Mouse (Mus musculus) ovary, adult 18-20 months (tissue): Measurements from ENCODE around the gene Rpl23.

Experiments
- DNase-seq: peaks from one replicate; pipeline ENCODE4 v3.0.0; 2022; ENCODE audit warnings: low spot score, mixed read lengths

Rpl23 gene

GRCm38 (mm10) chr11:97813746-97814515, 31.7 kb upstream of the Rpl23 start:
- DNase-seq = no peak

- DNase-seq = no peak
These were observed 30.8 kb upstream of the Rpl23 start for GRCm38 (mm10) chr11:97813085-97813484.

- DNase-seq = no peak
These were observed 30.3 kb upstream of the Rpl23 start for GRCm38 (mm10) chr11:97812491-97812921.

GRCm38 (mm10) chr11:97811569-97812362, 29.5 kb upstream of the Rpl23 start:
- DNase-seq = no peak

- DNase-seq = no peak
These were observed 28.7 kb upstream of the Rpl23 start for GRCm38 (mm10) chr11:97810970-97811369.

- DNase-seq = no peak
These were observed 28.1 kb upstream of the Rpl23 start for GRCm38 (mm10) chr11:97810356-97810755.

- no peak for DNase-seq
These were observed 27.2 kb upstream of the Rpl23 start for GRCm38 (mm10) chr11:97809235-97810121.

- no peak for DNase-seq
These were observed 26.5 kb upstream of the Rpl23 start for GRCm38 (mm10) chr11:97808621-97809234.

GRCm38 (mm10) chr11:97808093-97808492, 25.9 kb upstream of the Rpl23 start:
- DNase-seq = no peak

- DNase-seq = no peak
These were observed 25.4 kb upstream of the Rpl23 start for GRCm38 (mm10) chr11:97807626-97808025.

- DNase-seq = no peak
These were observed 24.4 kb upstream of the Rpl23 start for GRCm38 (mm10) chr11:97806613-97806964.

- no peak for DNase-seq
These were observed 23.7 kb upstream of the Rpl23 start for GRCm38 (mm10) chr11:97805662-97806612.

- DNase-seq = no peak
These were observed 22.8 kb upstream of the Rpl23 start for GRCm38 (mm10) chr11:97804841-97805661.

- no peak for DNase-seq
These were observed 21.6 kb upstream of the Rpl23 start for GRCm38 (mm10) chr11:97803847-97804246.

- DNase-seq = no peak
These were observed 20.3 kb upstream of the Rpl23 start for GRCm38 (mm10) chr11:97802495-97802894.

GRCm38 (mm10) chr11:97802194-97802470, 19.9 kb upstream of the Rpl23 start:
- DNase-seq = no peak

GRCm38 (mm10) chr11:97801409-97802193, 19.4 kb upstream of the Rpl23 start:
- DNase-seq = no peak

- no peak for DNase-seq
These were observed 18.6 kb upstream of the Rpl23 start for GRCm38 (mm10) chr11:97800691-97801408.
